Mouse (Mus musculus) inflammation-experienced regulatory T-cells, adult 16 weeks (primary cell): ENCODE data around the gene Vmn1r127. TPM values are rescaled to one million over a fixed set of nuclear protein-coding genes. Genes with fewer than 3 reads are reported as not detected.

Source experiments
- polyA plus RNA-seq: library from polyadenylated mRNA; unstranded; fragments of 100-300 nt; shearing (Covaris generic); gene quantifications from one replicate; pipeline ENCODE4 v1.2.1, GENCODE M21; 2017

The Vmn1r127 gene
- polyA plus RNA-seq = not detected

GRCm38 (mm10) chr7:21319761-21320160, at the start of gene Vmn1r127:
TSS of gene Vmn1r127 (minus strand) at chr7:21319861.

GRCm38 (mm10) chr7:21361191-21361590, 41.5 kb upstream of the Vmn1r127 start, which contains the start of gene Vmn1r129:
TSS of gene Vmn1r129 (minus strand) at chr7:21361291.

GRCm38 (mm10) chr7:21349073-21349472, 29.4 kb upstream of the Vmn1r127 start, which contains the start of gene Vmn1r128:
TSS of gene Vmn1r128 (plus strand) at chr7:21349373.

GRCm38 (mm10) chr7:21301367-21301766, 18.3 kb downstream of the Vmn1r127 start, which contains the start of gene Vmn1r126:
TSS of gene Vmn1r126 (minus strand) at chr7:21301467.

GRCm38 (mm10) chr7:21271879-21272278, 47.8 kb downstream of the Vmn1r127 start, which contains the start of gene Vmn1r125:
TSS of gene Vmn1r125 (plus strand) at chr7:21272179.

Other genes starting within 250 kb of the Vmn1r127 start
- not detected for gene Vmn1r121, start 221.3 kb downstream of the Vmn1r127 start, polyA plus RNA-seq
- gene Vmn1r122, start 185.7 kb downstream of the Vmn1r127 start, polyA plus RNA-seq = not detected
- gene Vmn1r123, start 157.7 kb downstream of the Vmn1r127 start, polyA plus RNA-seq = not detected
- gene Gm5157, start 129.4 kb downstream of the Vmn1r127 start, polyA plus RNA-seq = not detected
- gene Vmn1r124, start 59.2 kb downstream of the Vmn1r127 start, polyA plus RNA-seq = not detected
- not detected for gene Vmn1r125, start 47.7 kb downstream of the Vmn1r127 start, polyA plus RNA-seq
- not detected for gene Vmn1r126, start 18.4 kb downstream of the Vmn1r127 start, polyA plus RNA-seq
- not detected for gene Vmn1r128, start 29.5 kb upstream of the Vmn1r127 start, polyA plus RNA-seq
- not detected for gene Vmn1r129, start 41.4 kb upstream of the Vmn1r127 start, polyA plus RNA-seq
- not detected for gene Gm6882, start 112.9 kb upstream of the Vmn1r127 start, polyA plus RNA-seq
- not detected for gene Vmn1r130, start 191.9 kb upstream of the Vmn1r127 start, polyA plus RNA-seq
- gene Vmn1r131, start 226.2 kb upstream of the Vmn1r127 start, polyA plus RNA-seq = not detected